Mouse (Mus musculus) E14TG2a.4 (cell line): Measurements from ENCODE around the gene Tet1.
A peak's percentile ranks its signal among the peaks of the same experiment; 100 is the strongest.

Experiments
- H3K27me3 ChIP-seq: 2 replicates; pipeline ENCODE4 v1.6.1; 2014; ENCODE audit warnings: low read length, control low read depth; ENCODE audit not compliant: insufficient read depth
- H3K36me3 ChIP-seq: 2 replicates; pipeline ENCODE4 v1.6.1; 2014; ENCODE audit warnings: low read length, control low read depth; ENCODE audit not compliant: insufficient read depth
- H3K4me1 ChIP-seq: replicated peaks from 2 replicates; pipeline ENCODE4 v1.6.1; 2014; ENCODE audit warnings: low read depth, low read length, control low read depth
- H3K4me3 ChIP-seq: replicated peaks from 2 replicates; pipeline ENCODE4 v1.5.1; 2014; ENCODE audit warnings: mild to moderate bottlenecking, low read length
- H3K9me3 ChIP-seq: 2 replicates; pipeline ENCODE4 v1.6.1; 2014; ENCODE audit warnings: low read length, control low read depth
- CTCF ChIP-seq: conservative IDR thresholded peaks from 2 replicates; pipeline ENCODE4 v1.5.1; 2014; ENCODE audit warnings: low read length
- NANOG ChIP-seq: IDR thresholded peaks from 2 replicates; pipeline ENCODE4 v1.6.1; 2014; ENCODE audit warnings: borderline replicate concordance, low read length, mixed read lengths
- POU5F1 ChIP-seq: IDR thresholded peaks from 2 replicates; pipeline ENCODE4 v1.6.1; 2014; ENCODE audit warnings: low read length, borderline replicate concordance

Tet1 gene

GRCm38 (mm10) chr10:62896035-62896434, 12.8 kb downstream of the Tet1 start:
- no peaks in the 10 kb centered on the region for H3K27me3 ChIP-seq
- H3K9me3 ChIP-seq: no peaks in the 10 kb centered on the region
- peaks cover 61% of the 10 kb centered on the region for H3K4me1 ChIP-seq
- H3K36me3 ChIP-seq: peaks cover 21% of the 10 kb centered on the region
- TF ChIP-seq CTCF (no peak), NANOG (no peak), POU5F1 (no peak)
- peak overlapping the region; percentile 95 for H3K4me3 ChIP-seq

- Histone ChIP-seq H3K9me3 (no peaks in the 10 kb centered on the region), H3K4me3 (peak overlapping the region; percentile 95), H3K4me1 (peaks cover 55% of the 10 kb centered on the region), H3K36me3 (peaks cover 28% of the 10 kb centered on the region), H3K27me3 (no peaks in the 10 kb centered on the region)
- TF ChIP-seq NANOG (no peak), POU5F1 (no peak), CTCF (no peak)
These were observed 13.4 kb downstream of the Tet1 start for GRCm38 (mm10) chr10:62895386-62895785.

- TF ChIP-seq CTCF: no peak
- TF ChIP-seq NANOG: no peak
- no peak for TF ChIP-seq POU5F1
- H3K27me3 ChIP-seq: no peaks in the 10 kb centered on the region
These were observed 14.3 kb downstream of the Tet1 start for GRCm38 (mm10) chr10:62894447-62894846.

GRCm38 (mm10) chr10:62893356-62893884, 15.4 kb downstream of the Tet1 start:
- peaks cover 55% of the 10 kb centered on the region for H3K4me1 ChIP-seq
- TF ChIP-seq POU5F1 (no peak), CTCF (no peak), NANOG (no peak)
- H3K9me3 ChIP-seq: no peaks in the 10 kb centered on the region
- peaks cover 45% of the 10 kb centered on the region for H3K36me3 ChIP-seq
- no peaks in the 10 kb centered on the region for H3K27me3 ChIP-seq
- peak overlapping the region; percentile 95 for H3K4me3 ChIP-seq

More at GRCm38 (mm10) chr10:62894447-62894846, 14.3 kb downstream of the Tet1 start:
- no peaks in the 10 kb centered on the region for H3K9me3 ChIP-seq
- H3K4me1 ChIP-seq: peaks cover 50% of the 10 kb centered on the region
- peaks cover 37% of the 10 kb centered on the region for H3K36me3 ChIP-seq
- H3K4me3 ChIP-seq: peak overlapping the region; percentile 95

- Histone ChIP-seq H3K4me3 (peak overlapping the region; percentile 95), H3K36me3 (peaks cover 53% of the 10 kb centered on the region), H3K27me3 (no peaks in the 10 kb centered on the region), H3K9me3 (no peaks in the 10 kb centered on the region), H3K4me1 (peaks cover 62% of the 10 kb centered on the region)
- TF ChIP-seq POU5F1 (no peak; the same call in 1 of the 2 replicates), NANOG (peak; percentile 93)
These were observed 16.1 kb downstream of the Tet1 start for GRCm38 (mm10) chr10:62892549-62893232.

GRCm38 (mm10) chr10:62891025-62891424, 17.8 kb downstream of the Tet1 start:
- H3K4me3 ChIP-seq: peak overlapping the region; percentile 95
- peaks cover 63% of the 10 kb centered on the region for H3K36me3 ChIP-seq
- H3K27me3 ChIP-seq: no peaks in the 10 kb centered on the region
- H3K4me1 ChIP-seq: peaks cover 48% of the 10 kb centered on the region
- H3K9me3 ChIP-seq: no peaks in the 10 kb centered on the region
- TF ChIP-seq NANOG (no peak), POU5F1 (no peak), CTCF (no peak)

GRCm38 (mm10) chr10:62886799-62887591, 21.8 kb downstream of the Tet1 start:
- H3K36me3 ChIP-seq: peaks cover 89% of the 10 kb centered on the region
- no peak for TF ChIP-seq NANOG
- no peak for TF ChIP-seq CTCF
- no peak for TF ChIP-seq POU5F1
- H3K27me3 ChIP-seq: no peaks in the 10 kb centered on the region
- peaks cover 40% of the 10 kb centered on the region for H3K4me1 ChIP-seq
- H3K9me3 ChIP-seq: no peaks in the 10 kb centered on the region
- peak overlapping the region; percentile 95 for H3K4me3 ChIP-seq

- TF ChIP-seq CTCF (no peak), POU5F1 (no peak), NANOG (no peak)
- Histone ChIP-seq H3K4me1 (peaks cover 48% of the 10 kb centered on the region), H3K4me3 (peak overlapping the region; percentile 95), H3K27me3 (no peaks in the 10 kb centered on the region), H3K9me3 (no peaks in the 10 kb centered on the region), H3K36me3 (peaks cover 91% of the 10 kb centered on the region)
These were observed 22.6 kb downstream of the Tet1 start for GRCm38 (mm10) chr10:62885969-62886798.
